Mouse (Mus musculus) lung, embryonic 15.5 days (tissue): ENCODE measurements around the gene Vdr. TPM values are rescaled to one million over a fixed set of nuclear protein-coding genes. Genes with fewer than 3 reads are reported as not detected.

ENCODE experiments used
- ATAC-seq: fragments of 200-750 bp; cut with Nextera tagmentation; 2 replicates; pipeline ENCODE4 v1.8.0; 2017; ENCODE audit warnings: moderate number of reproducible peaks, borderline replicate concordance; ENCODE audit not compliant: low FRiP score, low TSS enrichment; ENCODE audit errors: extremely low read depth
- H3K27ac ChIP-seq: fragments of 300-500 bp; sonication (generic); 2 replicates; pipeline ENCODE4 v1.5.1; 2015; ENCODE audit warnings: moderate library complexity, mild to moderate bottlenecking, inconsistent platforms
- H3K27me3 ChIP-seq: fragments of 300-500 bp; sonication (generic); 2 replicates; pipeline ENCODE4 v1.6.1; 2015; ENCODE audit warnings: inconsistent platforms
- H3K36me3 ChIP-seq: fragments of 300-500 bp; sonication (generic); 2 replicates; pipeline ENCODE4 v1.6.1; 2015; ENCODE audit warnings: inconsistent platforms
- H3K4me1 ChIP-seq: fragments of 300-500 bp; sonication (generic); 2 replicates; pipeline ENCODE4 v1.6.1; 2015; ENCODE audit warnings: inconsistent platforms
- H3K4me2 ChIP-seq: fragments of 300-500 bp; sonication (generic); 2 replicates; pipeline ENCODE4 v1.6.1; 2015; ENCODE audit warnings: inconsistent platforms, mild to moderate bottlenecking, moderate library complexity
- H3K4me3 ChIP-seq: fragments of 300-500 bp; sonication (generic); 2 replicates; pipeline ENCODE4 v1.5.1; 2015; ENCODE audit warnings: mild to moderate bottlenecking, inconsistent platforms
- H3K9ac ChIP-seq: fragments of 300-500 bp; sonication (generic); 2 replicates; pipeline ENCODE4 v1.6.1; 2015; ENCODE audit warnings: inconsistent platforms
- H3K9me3 ChIP-seq: fragments of 300-500 bp; sonication (generic); 2 replicates; pipeline ENCODE4 v1.6.1; 2016; ENCODE audit warnings: inconsistent platforms
- WGBS: fragments of 180-500 bp; shearing (Covaris S2); methylation state at CpG from one replicate; pipeline ENCODE4 v1.1.7; 2015; 5-methylcytosine and 5-hydroxymethylcytosine counted together
- polyA plus RNA-seq: library from polyadenylated mRNA; unstranded; fragments of >200 nt; fragmentation: Nextera tagmentation; extraction: Ambion mirVana; gene quantifications from 2 replicates; pipeline ENCODE4 v1.2.1, GENCODE M21; 2015

Gene Vdr
- polyA plus RNA-seq, 1 experiment from 2014 or later, result 0.81 TPM

DNA sequence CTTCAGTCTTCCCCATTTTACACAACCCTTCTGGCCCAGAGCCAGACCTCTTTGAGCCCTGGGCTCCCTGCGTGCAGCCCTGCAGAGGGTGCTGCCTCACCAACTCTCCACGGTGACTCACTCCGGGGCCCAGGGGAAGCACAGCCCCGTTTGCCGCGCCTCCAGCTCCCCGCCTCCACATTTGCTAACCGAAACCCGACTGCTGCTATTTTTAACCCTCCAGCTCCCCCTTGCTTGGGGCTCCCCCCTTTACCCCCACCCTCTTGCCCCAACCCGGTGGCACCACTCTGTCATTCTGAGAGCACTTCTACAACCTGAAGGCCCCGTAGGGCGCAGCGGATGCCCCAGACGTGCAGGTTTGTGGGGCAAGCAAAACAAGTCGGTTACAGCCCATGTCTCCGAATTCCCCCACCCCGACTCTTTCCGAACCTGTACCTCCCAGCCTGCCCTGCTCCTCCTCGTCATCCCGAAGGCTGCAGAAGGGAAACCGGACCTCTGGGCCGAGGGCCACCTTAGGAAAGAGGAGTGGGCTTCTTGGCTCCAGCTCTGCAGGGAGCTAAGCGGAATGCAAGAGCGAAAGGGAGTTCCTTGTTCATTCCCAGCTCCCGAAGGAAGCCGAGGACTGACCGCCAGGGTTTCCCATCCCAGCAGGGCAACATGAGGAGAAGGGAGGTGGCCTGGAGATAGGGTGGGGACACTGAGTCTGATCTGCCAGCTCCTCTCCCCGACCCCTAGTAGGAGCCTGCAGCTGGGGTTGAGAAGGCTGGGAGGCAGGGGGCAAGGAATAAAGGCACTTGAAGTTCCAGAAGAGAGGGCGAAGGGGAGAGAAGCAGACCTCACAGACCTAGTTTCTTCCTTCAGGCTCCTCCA, 85.1 kb downstream of the Vdr start:
- WGBS, result 5% methylated on average over 29 of the region's 29 CpGs
- peaks cover 97% of the 10 kb centered on the region for H3K4me1 ChIP-seq

DNA sequence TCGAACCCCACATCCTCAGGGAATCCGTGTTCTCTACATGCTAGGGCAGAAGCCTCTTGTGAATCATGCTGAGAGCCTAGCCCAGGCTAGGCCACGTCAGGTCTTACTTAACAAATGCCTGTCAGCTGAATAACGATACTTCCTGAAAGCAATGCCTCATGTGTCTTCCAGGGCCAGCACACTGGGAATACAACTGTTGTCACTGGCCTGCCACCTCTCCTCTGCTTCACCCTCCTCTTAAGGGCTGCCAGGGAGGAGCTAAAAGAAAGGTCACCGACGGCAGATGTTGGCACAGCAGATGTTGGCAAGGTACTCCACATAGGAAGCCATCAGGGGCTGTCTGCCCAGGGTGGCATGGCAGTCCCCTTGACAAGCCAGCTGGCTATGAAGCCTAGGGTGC, 86.4 kb downstream of the Vdr start:
- WGBS, result 69% methylated on average over 6 of the region's 6 CpGs
- H3K27me3 ChIP-seq, result no peaks in the 10 kb centered on the region

More for the DNA sequence above, 85.1 kb downstream of the Vdr start:
- H3K27me3 ChIP-seq, result no peaks in the 10 kb centered on the region
- no peaks in the 10 kb centered on the region for H3K9me3 ChIP-seq
- peak overlapping the region; percentile 64 for H3K4me2 ChIP-seq
- H3K36me3 ChIP-seq, result peaks cover 10% of the 10 kb centered on the region
- peak overlapping the region; percentile 92 for H3K27ac ChIP-seq
- peak; percentile 74 for ATAC-seq
- H3K4me3 ChIP-seq, result peak overlapping the region; percentile 35
- peak overlapping the region; percentile 35 for H3K9ac ChIP-seq

DNA sequence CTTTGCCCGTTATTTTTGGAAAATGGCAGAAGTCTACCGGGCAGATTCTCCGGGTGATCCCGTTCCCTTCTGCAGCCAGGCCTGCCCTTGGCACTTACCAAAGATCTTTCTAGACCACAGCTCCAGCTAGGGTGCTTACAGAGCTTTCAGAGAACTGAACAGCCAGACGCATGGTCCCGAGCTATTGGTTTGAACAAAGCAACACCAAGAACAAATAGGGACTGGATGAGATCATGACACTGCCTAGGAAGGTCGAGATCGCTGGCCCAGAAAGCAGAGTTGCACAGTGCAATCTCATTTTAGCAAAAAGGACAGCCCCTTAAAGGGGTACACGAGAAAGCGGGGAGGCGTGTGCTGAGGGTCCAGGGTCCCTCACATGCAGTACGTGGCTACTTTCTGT, 87.0 kb downstream of the Vdr start:
- 81% methylated on average over 12 of the region's 12 CpGs for whole genome bisulfite sequencing
- H3K9me3 ChIP-seq, result no peaks in the 10 kb centered on the region
- H3K4me2 ChIP-seq, result no peak overlapping the region
- no peaks in the 10 kb centered on the region for H3K27me3 ChIP-seq
- H3K4me3 ChIP-seq, result no peak overlapping the region
- ATAC-seq, result no peak
- 0 out of 2 replicates have a peak overlapping the region, but pooled peaks have one; percentile 92 for H3K27ac ChIP-seq
- H3K36me3 ChIP-seq, result peaks cover 10% of the 10 kb centered on the region
- H3K4me1 ChIP-seq, result peaks cover 78% of the 10 kb centered on the region
- H3K9ac ChIP-seq, result no peak overlapping the region

More for the DNA sequence above, 86.4 kb downstream of the Vdr start:
- Histone ChIP-seq H3K9ac (no peak overlapping the region), H3K36me3 (peaks cover 10% of the 10 kb centered on the region), H3K4me2 (no peak overlapping the region), H3K9me3 (no peaks in the 10 kb centered on the region), H3K27ac (peak overlapping the region; percentile 92; the same call in 1 of the 2 replicates), H3K4me3 (no peak overlapping the region), H3K4me1 (peaks cover 84% of the 10 kb centered on the region)
- no peak for ATAC-seq

DNA sequence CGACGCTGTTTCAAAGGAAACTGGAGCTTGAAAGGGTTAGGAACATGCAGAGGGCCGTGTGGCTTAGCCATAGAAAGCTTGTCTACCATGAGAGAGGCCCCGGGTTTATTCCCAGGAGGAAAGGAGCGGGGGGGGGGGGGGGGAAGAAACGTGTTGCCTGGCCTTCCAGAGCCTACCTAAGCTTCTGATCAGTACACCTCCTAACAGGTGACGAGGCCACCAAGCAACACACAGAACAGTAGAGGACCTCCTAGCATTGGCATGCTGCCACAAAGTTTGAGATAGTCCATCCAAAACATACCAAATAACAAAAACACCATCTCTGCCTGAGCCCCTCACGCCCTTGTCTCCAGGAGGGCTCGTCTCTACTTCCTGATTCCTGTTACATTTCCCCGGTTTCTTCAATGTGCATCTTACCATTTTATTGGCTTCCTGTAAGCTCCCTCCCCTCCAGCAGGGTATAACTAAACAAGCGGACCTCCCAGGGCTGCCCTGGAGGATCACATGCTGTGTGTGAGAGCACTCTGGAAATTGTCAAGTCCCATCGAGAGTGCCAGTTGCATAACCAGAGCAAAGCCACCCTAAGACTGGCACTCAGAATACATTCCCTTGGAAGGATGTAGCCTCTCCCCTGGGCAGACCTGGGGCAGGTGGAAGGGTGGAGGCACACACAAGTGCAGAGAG, 87.7 kb downstream of the Vdr start:
- peak overlapping the region; percentile 21 for H3K27ac ChIP-seq

DNA sequence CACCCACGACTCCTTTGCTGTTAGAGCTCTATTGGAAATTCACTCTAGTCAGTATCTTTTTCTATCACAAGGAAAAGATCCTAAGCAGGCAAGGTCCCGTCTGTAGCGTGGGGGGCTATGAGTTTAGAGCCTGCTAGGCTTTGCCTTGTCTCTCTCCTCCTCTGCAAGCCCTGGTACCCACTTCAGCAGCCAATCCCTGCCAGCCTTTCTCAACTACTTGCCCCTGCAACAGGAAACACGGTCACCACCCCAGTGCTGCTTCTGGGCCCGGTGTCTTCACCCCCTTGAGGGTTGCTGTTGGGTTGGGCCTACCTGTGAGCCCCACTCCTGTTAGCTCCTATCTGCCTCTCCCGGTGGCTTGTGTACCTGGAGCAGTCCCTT, 88.5 kb downstream of the Vdr start:
- Histone ChIP-seq H3K9me3 (no peaks in the 10 kb centered on the region), H3K27ac (peak overlapping the region; percentile 67), H3K27me3 (no peaks in the 10 kb centered on the region), H3K36me3 (peaks cover 10% of the 10 kb centered on the region), H3K4me1 (peaks cover 66% of the 10 kb centered on the region), H3K4me2 (no peak overlapping the region), H3K9ac (no peak overlapping the region), H3K4me3 (no peak overlapping the region)
- WGBS, result 65% methylated on average over 6 of the region's 6 CpGs
- ATAC-seq, result no peak

More for the DNA sequence above, 87.7 kb downstream of the Vdr start:
- no peaks in the 10 kb centered on the region for H3K27me3 ChIP-seq
- no peak overlapping the region for H3K4me3 ChIP-seq
- 32% methylated on average over 11 of the region's 12 CpGs for WGBS
- peaks cover 72% of the 10 kb centered on the region for H3K4me1 ChIP-seq
- no peaks in the 10 kb centered on the region for H3K9me3 ChIP-seq
- no peak overlapping the region; the same call in 1 of the 2 replicates for H3K4me2 ChIP-seq
- ATAC-seq, result no peak
- no peak overlapping the region for H3K9ac ChIP-seq
- peaks cover 10% of the 10 kb centered on the region for H3K36me3 ChIP-seq

DNA sequence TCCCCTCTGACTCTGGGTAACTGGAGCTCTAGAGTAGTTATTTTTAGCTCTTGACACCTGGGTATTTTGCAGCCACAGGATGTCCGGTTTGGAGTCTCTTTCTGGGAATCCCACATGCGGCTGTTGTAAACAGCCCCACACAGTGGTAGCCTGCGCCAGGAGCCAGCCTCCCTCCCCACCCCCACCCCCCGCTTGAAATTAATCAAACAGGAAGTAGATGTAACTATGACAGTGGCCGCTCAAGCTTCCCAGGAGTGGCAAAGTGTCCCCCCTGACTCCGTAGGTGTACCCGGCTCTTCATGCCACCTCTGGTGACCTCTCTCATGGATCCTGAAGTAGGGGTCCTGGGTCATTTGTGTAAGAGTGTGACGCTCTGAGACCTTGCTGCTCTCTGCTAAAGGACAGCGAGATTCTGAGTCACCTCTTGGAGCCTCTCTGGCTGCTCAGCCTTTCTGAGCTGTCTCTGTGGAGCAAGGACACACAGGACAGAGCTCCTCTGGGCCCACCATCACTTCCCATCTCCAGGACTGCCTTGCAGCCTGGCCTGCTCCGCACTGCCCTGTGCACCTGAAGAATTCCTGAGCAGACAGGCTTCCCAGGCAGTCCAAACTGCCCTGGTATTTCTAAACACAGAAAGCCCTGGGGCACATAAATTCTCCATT, 89.0 kb downstream of the Vdr start:
- Histone ChIP-seq H3K27ac (peak overlapping the region; percentile 67), H3K4me1 (peaks cover 61% of the 10 kb centered on the region), H3K4me2 (peak overlapping the region; percentile 19; the same call in 1 of the 2 replicates), H3K9ac (no peak overlapping the region), H3K27me3 (no peaks in the 10 kb centered on the region), H3K4me3 (no peak overlapping the region), H3K36me3 (peaks cover 10% of the 10 kb centered on the region), H3K9me3 (no peaks in the 10 kb centered on the region)
- peak; percentile 8; the same call in 1 of the 2 replicates for ATAC-seq
- 31% methylated on average over 10 of the region's 10 CpGs for WGBS

DNA sequence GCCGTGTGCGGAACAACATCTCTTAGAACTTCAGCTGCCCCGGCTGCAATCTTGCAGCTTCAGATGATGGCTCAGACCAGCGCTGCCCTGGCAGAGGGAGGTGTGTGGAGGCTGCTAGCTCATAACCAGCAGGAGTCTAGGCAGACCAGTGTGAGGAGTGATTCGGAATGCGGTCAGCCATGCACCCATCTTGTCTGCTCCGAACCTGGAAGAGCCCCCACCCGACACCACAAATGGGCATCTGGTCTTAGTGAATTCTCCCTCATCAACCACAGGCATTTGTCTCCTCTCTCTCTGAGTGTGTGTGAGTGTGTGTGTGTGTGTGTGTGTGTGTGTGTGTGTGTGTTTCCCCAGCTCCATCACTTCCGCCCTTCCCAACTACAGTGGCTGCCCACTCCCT, 90.5 kb downstream of the Vdr start:
- no peak overlapping the region for H3K4me2 ChIP-seq
- H3K9ac ChIP-seq, result no peak overlapping the region
- no peaks in the 10 kb centered on the region for H3K9me3 ChIP-seq
- peaks cover 45% of the 10 kb centered on the region for H3K4me1 ChIP-seq
- no peak for ATAC-seq
- H3K36me3 ChIP-seq, result peaks cover 15% of the 10 kb centered on the region
- no peak overlapping the region for H3K27ac ChIP-seq
- no peaks in the 10 kb centered on the region for H3K27me3 ChIP-seq
- 82% methylated on average over 9 of the region's 9 CpGs for WGBS
- H3K4me3 ChIP-seq, result no peak overlapping the region

DNA sequence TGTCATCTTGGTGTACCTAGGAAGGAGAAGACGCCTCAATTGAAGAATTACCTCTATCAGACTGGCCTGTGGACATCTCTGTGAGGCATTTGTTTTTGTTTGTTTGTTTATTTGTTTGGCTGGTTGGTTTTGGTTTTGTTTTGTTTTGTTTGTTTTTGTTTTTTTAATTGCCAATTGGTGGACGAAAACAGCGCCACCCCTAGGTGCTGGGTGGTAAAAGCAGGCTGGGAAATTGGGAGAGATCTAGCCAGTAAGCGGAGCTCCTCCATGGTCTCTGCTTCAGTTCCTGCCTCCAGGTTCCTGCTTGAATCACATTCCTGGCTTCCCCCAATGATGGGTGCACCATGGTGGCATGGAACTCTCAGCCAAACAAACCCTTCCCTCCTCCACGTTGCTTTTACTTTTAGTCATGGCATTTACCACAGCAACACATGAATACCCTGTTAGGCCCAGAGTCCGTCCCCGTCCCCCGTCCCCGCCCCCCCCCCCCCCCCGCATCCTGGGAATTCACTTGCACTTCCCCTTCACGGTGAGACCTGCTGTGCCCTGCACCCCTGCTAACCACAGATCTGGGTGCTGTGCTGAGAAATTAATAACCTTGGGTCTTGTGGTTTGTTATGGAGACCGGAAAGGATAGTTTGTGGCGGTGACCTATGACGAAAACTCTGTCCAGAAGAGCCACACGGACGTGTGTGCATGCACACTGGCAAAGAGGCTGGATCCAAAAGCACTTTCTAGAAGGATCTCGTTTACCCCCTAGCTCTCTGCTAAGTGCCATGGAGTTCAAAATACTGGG, 94.0 kb downstream of the Vdr start:
- no peaks in the 10 kb centered on the region for H3K9me3 ChIP-seq
- no peak overlapping the region for H3K4me2 ChIP-seq
- H3K36me3 ChIP-seq, result peaks cover 5% of the 10 kb centered on the region; the same call in 1 of the 2 replicates
- H3K27ac ChIP-seq, result no peak overlapping the region
- WGBS, result 84% methylated on average over 16 of the region's 17 CpGs
- H3K9ac ChIP-seq, result no peak overlapping the region
- H3K4me3 ChIP-seq, result no peak overlapping the region
- no peak for ATAC-seq
- H3K27me3 ChIP-seq, result no peaks in the 10 kb centered on the region
- peaks cover 41% of the 10 kb centered on the region for H3K4me1 ChIP-seq

DNA sequence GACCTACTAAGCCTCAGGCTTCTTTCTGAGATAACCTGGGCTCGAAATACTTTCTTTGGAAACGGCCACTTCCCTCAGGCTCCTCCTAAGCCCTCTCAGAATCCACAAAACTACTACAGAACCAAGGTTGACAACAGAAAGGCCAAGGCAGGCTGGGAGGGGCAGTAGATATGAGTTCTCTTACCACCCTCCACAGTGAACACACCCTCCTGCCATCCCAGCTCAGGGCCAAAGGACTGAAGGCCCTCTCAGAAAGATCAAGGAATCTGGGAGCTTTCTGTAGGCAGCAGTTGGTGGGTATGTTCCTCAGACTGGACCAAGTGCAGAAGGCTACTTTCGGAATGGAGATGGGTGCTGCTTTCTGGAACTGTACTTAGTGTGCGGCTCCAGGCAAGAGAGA, 95.2 kb downstream of the Vdr start:
- Histone ChIP-seq H3K27me3 (no peaks in the 10 kb centered on the region), H3K4me1 (peaks cover 30% of the 10 kb centered on the region), H3K27ac (0 out of 2 replicates have a peak overlapping the region, but pooled peaks have one; percentile 40), H3K9ac (no peak overlapping the region), H3K4me2 (no peak overlapping the region), H3K9me3 (no peaks in the 10 kb centered on the region), H3K4me3 (no peak overlapping the region), H3K36me3 (peaks cover 15% of the 10 kb centered on the region)
- no peak for ATAC-seq
- 89% methylated on average over 4 of the region's 4 CpGs for WGBS

DNA sequence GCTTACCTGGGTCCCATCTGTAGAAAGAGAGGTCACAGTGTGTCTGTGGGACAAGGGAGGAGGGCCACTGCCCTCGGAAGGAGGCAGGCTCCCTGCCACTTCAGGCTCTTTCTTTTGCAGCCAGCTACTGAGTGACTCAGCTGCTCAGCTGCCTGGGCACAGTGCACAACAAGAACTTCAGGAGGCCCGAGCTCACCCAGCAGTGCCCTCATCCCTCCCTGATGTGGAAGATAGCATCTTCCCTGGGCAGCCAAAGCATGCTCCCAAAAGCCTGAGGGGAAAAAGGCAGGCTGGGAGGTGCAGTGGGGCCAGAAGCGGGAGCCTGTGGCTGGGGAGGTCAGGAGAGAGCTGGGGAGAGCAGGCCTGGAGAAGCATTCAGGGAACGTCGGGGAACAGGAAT, 95.7 kb downstream of the Vdr start:
- WGBS, result 45% methylated on average over 5 of the region's 5 CpGs
- no peak overlapping the region for H3K9ac ChIP-seq
- H3K36me3 ChIP-seq, result peaks cover 20% of the 10 kb centered on the region
- ATAC-seq, result no peak
- peak overlapping the region; percentile 40; the same call in 1 of the 2 replicates for H3K27ac ChIP-seq
- H3K27me3 ChIP-seq, result no peaks in the 10 kb centered on the region
- no peak overlapping the region for H3K4me3 ChIP-seq
- H3K4me2 ChIP-seq, result no peak overlapping the region
- H3K9me3 ChIP-seq, result no peaks in the 10 kb centered on the region
- H3K4me1 ChIP-seq, result peaks cover 30% of the 10 kb centered on the region
